Mouse (Mus musculus): ENCODE data around the gene Olfr1253.

The Olfr1253 gene

GRCm38 (mm10) chr2:89756990-89757389 lies at the start of gene Olfr1253:
Gene Olfr1253, minus strand, starts transcription at chr2:89757090.
- DNase-seq, result no peak

GRCm38 (mm10) chr2:89799583-89799982 lies 42.7 kb upstream of the Olfr1253 start:
- DNase-seq, result no peak

GRCm38 (mm10) chr2:89793519-89793918 lies 36.6 kb upstream of the Olfr1253 start, which contains the start of gene Olfr1254:
Gene Olfr1254, minus strand, starts transcription at chr2:89793619.
- DNase-seq, result no peak

GRCm38 (mm10) chr2:89724912-89725311 lies 32.0 kb downstream of the Olfr1253 start, which contains the start of gene Olfr1252:
Gene Olfr1252, minus strand, starts transcription at chr2:89725012.
- no peak for DNase-seq

Data from spleen, adult 18-20 months (tissue).